Mouse (Mus musculus): ENCODE measurements around the gene Apol8. TPM values are rescaled to one million over a fixed set of nuclear protein-coding genes. Genes with fewer than 3 reads are reported as not detected.

Gene Apol8
- polyA plus RNA-seq, 1 experiment from 2014 or later: not detected

GRCm38 (mm10) chr15:77773099-77773915 lies 16.5 kb upstream of the Apol8 start:
- Histone ChIP-seq H3K4me3 (ENCODE audit: low read length) (no peak overlapping the region), H3K27ac (ENCODE audit: low read depth, low read length) (no peak overlapping the region), H3K9me3 (ENCODE audit: control insufficient read depth, low read length) (no peaks in the 10 kb centered on the region), H3K9ac (ENCODE audit: low read depth, low read length) (no peak overlapping the region), H3K36me3 (ENCODE audit: control insufficient read depth, insufficient read depth, low read length) (peaks cover 98% of the 10 kb centered on the region), H3K4me1 (ENCODE audit: control insufficient read depth, insufficient read depth, low read length) (no peaks in the 10 kb centered on the region), H3K4me2 (replicated peaks; ENCODE audit: low read depth, low read length) (no peak overlapping the region), H3K27me3 (ENCODE audit: control insufficient read depth, insufficient read depth, low read length) (no peaks in the 10 kb centered on the region)
- 92% methylated on average over 19 of the region's 19 CpGs for WGBS
- ATAC-seq (ENCODE audit: low FRiP score, low TSS enrichment): no peak

GRCm38 (mm10) chr15:77770942-77771341 lies 14.1 kb upstream of the Apol8 start:
- H3K4me1 ChIP-seq (ENCODE audit: control insufficient read depth, insufficient read depth, low read length): no peaks in the 10 kb centered on the region
- no peak overlapping the region for H3K4me3 ChIP-seq (ENCODE audit: low read length)
- H3K4me2 ChIP-seq (replicated peaks; ENCODE audit: low read depth, low read length): no peak overlapping the region
- H3K36me3 ChIP-seq (ENCODE audit: control insufficient read depth, insufficient read depth, low read length): peaks cover 98% of the 10 kb centered on the region
- WGBS: 86% methylated on average over 9 of the region's 9 CpGs
- no peaks in the 10 kb centered on the region for H3K9me3 ChIP-seq (ENCODE audit: control insufficient read depth, low read length)
- H3K27ac ChIP-seq (ENCODE audit: low read depth, low read length): no peak overlapping the region
- ATAC-seq (ENCODE audit: low FRiP score, low TSS enrichment): no peak
- H3K9ac ChIP-seq (ENCODE audit: low read depth, low read length): no peak overlapping the region
- H3K27me3 ChIP-seq (ENCODE audit: control insufficient read depth, insufficient read depth, low read length): no peaks in the 10 kb centered on the region

- H3K9me3 ChIP-seq (ENCODE audit: control insufficient read depth, low read length): no peaks in the 10 kb centered on the region
- H3K9ac ChIP-seq (ENCODE audit: low read depth, low read length): no peak overlapping the region
- ATAC-seq (ENCODE audit: low FRiP score, low TSS enrichment): no peak
- H3K27me3 ChIP-seq (ENCODE audit: control insufficient read depth, insufficient read depth, low read length): no peaks in the 10 kb centered on the region
- H3K4me3 ChIP-seq (ENCODE audit: low read length): no peak overlapping the region
- 97% methylated on average over 5 of the region's 5 CpGs for WGBS
- no peaks in the 10 kb centered on the region for H3K4me1 ChIP-seq (ENCODE audit: control insufficient read depth, insufficient read depth, low read length)
- H3K27ac ChIP-seq (ENCODE audit: low read depth, low read length): no peak overlapping the region
- no peak overlapping the region for H3K4me2 ChIP-seq (replicated peaks; ENCODE audit: low read depth, low read length)
- peaks cover 98% of the 10 kb centered on the region for H3K36me3 ChIP-seq (ENCODE audit: control insufficient read depth, insufficient read depth, low read length)
Observed at GRCm38 (mm10) chr15:77770341-77770740, 13.5 kb upstream of the Apol8 start.

GRCm38 (mm10) chr15:77766981-77767380 lies 10.2 kb upstream of the Apol8 start:
- no peaks in the 10 kb centered on the region for H3K4me1 ChIP-seq (ENCODE audit: control insufficient read depth, insufficient read depth, low read length)
- H3K9ac ChIP-seq (ENCODE audit: low read depth, low read length): no peak overlapping the region
- ATAC-seq (ENCODE audit: low FRiP score, low TSS enrichment): no peak
- WGBS: 92% methylated on average over 11 of the region's 11 CpGs
- H3K9me3 ChIP-seq (ENCODE audit: control insufficient read depth, low read length): no peaks in the 10 kb centered on the region
- H3K36me3 ChIP-seq (ENCODE audit: control insufficient read depth, insufficient read depth, low read length): peaks cover 100% of the 10 kb centered on the region
- H3K4me2 ChIP-seq (replicated peaks; ENCODE audit: low read depth, low read length): no peak overlapping the region
- H3K4me3 ChIP-seq (ENCODE audit: low read length): no peak overlapping the region
- no peaks in the 10 kb centered on the region for H3K27me3 ChIP-seq (ENCODE audit: control insufficient read depth, insufficient read depth, low read length)
- H3K27ac ChIP-seq (ENCODE audit: low read depth, low read length): no peak overlapping the region

GRCm38 (mm10) chr15:77765484-77766093 lies 8.8 kb upstream of the Apol8 start:
- H3K9me3 ChIP-seq (ENCODE audit: control insufficient read depth, low read length): no peaks in the 10 kb centered on the region
- no peak for ATAC-seq (ENCODE audit: low FRiP score, low TSS enrichment)
- no peak overlapping the region for H3K4me2 ChIP-seq (replicated peaks; ENCODE audit: low read depth, low read length)
- 95% methylated on average over 16 of the region's 16 CpGs for WGBS
- H3K4me3 ChIP-seq (ENCODE audit: low read length): no peak overlapping the region
- H3K9ac ChIP-seq (ENCODE audit: low read depth, low read length): no peak overlapping the region
- no peaks in the 10 kb centered on the region for H3K4me1 ChIP-seq (ENCODE audit: control insufficient read depth, insufficient read depth, low read length)
- H3K36me3 ChIP-seq (ENCODE audit: control insufficient read depth, insufficient read depth, low read length): peaks cover 100% of the 10 kb centered on the region
- no peak overlapping the region for H3K27ac ChIP-seq (ENCODE audit: low read depth, low read length)
- H3K27me3 ChIP-seq (ENCODE audit: control insufficient read depth, insufficient read depth, low read length): no peaks in the 10 kb centered on the region

- no peak overlapping the region for H3K9ac ChIP-seq (ENCODE audit: low read depth, low read length)
- H3K27ac ChIP-seq (ENCODE audit: low read depth, low read length): no peak overlapping the region
- WGBS: 80% methylated on average over 13 of the region's 13 CpGs
- ATAC-seq (ENCODE audit: low FRiP score, low TSS enrichment): no peak
- no peaks in the 10 kb centered on the region for H3K27me3 ChIP-seq (ENCODE audit: control insufficient read depth, insufficient read depth, low read length)
- no peaks in the 10 kb centered on the region for H3K9me3 ChIP-seq (ENCODE audit: control insufficient read depth, low read length)
- H3K4me1 ChIP-seq (ENCODE audit: control insufficient read depth, insufficient read depth, low read length): no peaks in the 10 kb centered on the region
- no peak overlapping the region for H3K4me2 ChIP-seq (replicated peaks; ENCODE audit: low read depth, low read length)
- peaks cover 97% of the 10 kb centered on the region for H3K36me3 ChIP-seq (ENCODE audit: control insufficient read depth, insufficient read depth, low read length)
- H3K4me3 ChIP-seq (ENCODE audit: low read length): no peak overlapping the region
Observed at GRCm38 (mm10) chr15:77764391-77765006, 7.7 kb upstream of the Apol8 start.

- no peak overlapping the region for H3K27ac ChIP-seq (ENCODE audit: low read depth, low read length)
- H3K4me1 ChIP-seq (ENCODE audit: control insufficient read depth, insufficient read depth, low read length): no peaks in the 10 kb centered on the region
- no peak for ATAC-seq (ENCODE audit: low FRiP score, low TSS enrichment)
- H3K9ac ChIP-seq (ENCODE audit: low read depth, low read length): no peak overlapping the region; the same call in 1 of the 2 replicates
- 85% methylated on average over 11 of the region's 11 CpGs for WGBS
- H3K4me3 ChIP-seq (ENCODE audit: low read length): no peak overlapping the region
- no peaks in the 10 kb centered on the region for H3K9me3 ChIP-seq (ENCODE audit: control insufficient read depth, low read length)
- H3K4me2 ChIP-seq (replicated peaks; ENCODE audit: low read depth, low read length): no peak overlapping the region
- H3K36me3 ChIP-seq (ENCODE audit: control insufficient read depth, insufficient read depth, low read length): peaks cover 91% of the 10 kb centered on the region
- H3K27me3 ChIP-seq (ENCODE audit: control insufficient read depth, insufficient read depth, low read length): no peaks in the 10 kb centered on the region
Observed at GRCm38 (mm10) chr15:77763702-77764101, 6.9 kb upstream of the Apol8 start.

- no peak for ATAC-seq (ENCODE audit: low FRiP score, low TSS enrichment)
- Histone ChIP-seq H3K4me1 (ENCODE audit: control insufficient read depth, insufficient read depth, low read length) (no peaks in the 10 kb centered on the region), H3K9me3 (ENCODE audit: control insufficient read depth, low read length) (no peaks in the 10 kb centered on the region), H3K4me3 (ENCODE audit: low read length) (no peak overlapping the region), H3K27ac (ENCODE audit: low read depth, low read length) (no peak overlapping the region), H3K4me2 (replicated peaks; ENCODE audit: low read depth, low read length) (no peak overlapping the region), H3K36me3 (ENCODE audit: control insufficient read depth, insufficient read depth, low read length) (peaks cover 85% of the 10 kb centered on the region), H3K9ac (ENCODE audit: low read depth, low read length) (no peak overlapping the region), H3K27me3 (ENCODE audit: control insufficient read depth, insufficient read depth, low read length) (no peaks in the 10 kb centered on the region)
- whole genome bisulfite sequencing: 92% methylated on average over 16 of the region's 16 CpGs
Observed at GRCm38 (mm10) chr15:77763050-77763449, 6.2 kb upstream of the Apol8 start.

All from kidney, embryonic 14.5 days (tissue).